Mouse (Mus musculus) heart, adult 10 weeks (tissue): ENCODE measurements around the gene Kif17. TPM values are rescaled to one million over a fixed set of nuclear protein-coding genes. Genes with fewer than 3 reads are reported as not detected.

Source experiments
- polyA plus RNA-seq: library from polyadenylated mRNA; stranded (reverse); fragments of 350-450 nt; fragmentation: Illumina TruSeq; extraction: RNeasy Lipid Tissue Mini Kit (QIAGEN cat#74804); gene quantifications from one replicate; pipeline ENCODE4 v1.2.3, GENCODE M21; 2014; ENCODE audit warnings: low read depth, low replicate concordance

The Kif17 gene
- polyA plus RNA-seq = 0.16 TPM

GRCm38 (mm10) chr4:138250088-138250960 is at the start of gene Kif17, which contains the start of gene Sh2d5:
Gene Kif17, plus strand, starts transcription at chr4:138250435.
Gene Sh2d5, plus strand, starts transcription at chr4:138250403.

DNA sequence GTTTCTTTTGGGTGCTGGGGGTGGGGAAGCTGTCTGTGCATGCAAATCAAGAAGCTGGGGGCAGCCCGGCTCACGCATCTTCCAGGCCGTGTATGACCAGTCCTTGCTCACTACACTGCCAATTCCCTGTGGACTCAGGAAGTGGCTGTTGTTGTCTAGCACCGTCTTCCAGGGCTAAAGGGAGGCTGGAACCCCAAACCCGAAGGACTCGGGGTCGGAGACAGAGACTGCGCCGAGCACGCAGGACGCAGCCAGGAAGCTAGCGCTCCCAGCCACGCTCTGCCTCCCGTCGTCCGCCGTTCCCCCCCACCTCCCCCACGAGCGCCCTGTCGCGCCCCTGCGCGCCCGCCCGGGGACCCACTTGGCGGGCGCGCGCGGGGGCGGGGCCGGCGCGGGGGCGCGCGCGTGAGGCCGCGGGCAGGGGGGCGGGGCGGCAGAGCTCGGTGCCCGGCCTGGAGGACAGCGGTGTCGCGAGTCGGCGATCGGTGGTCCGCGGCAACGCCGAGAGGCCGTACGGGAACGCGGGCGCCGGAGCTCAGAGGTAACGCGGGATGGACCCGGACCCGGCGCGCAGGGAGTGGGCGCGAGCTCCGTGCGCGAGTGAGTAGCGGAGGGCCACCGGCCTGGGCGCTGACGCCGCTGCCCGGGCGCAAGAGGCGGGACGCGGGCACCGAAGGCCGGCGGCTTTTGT is 33.9 kb upstream of the Kif17 start, which contains the start of gene Hp1bp3:
Gene Hp1bp3 (plus strand): TSS at position 97 of the 691 bp plus-strand sequence.

GRCm38 (mm10) chr4:138304340-138305104 is 54.3 kb downstream of the Kif17 start, which contains the start of gene Ddost:
Gene Ddost, plus strand, starts transcription at chr4:138304730.

DNA sequence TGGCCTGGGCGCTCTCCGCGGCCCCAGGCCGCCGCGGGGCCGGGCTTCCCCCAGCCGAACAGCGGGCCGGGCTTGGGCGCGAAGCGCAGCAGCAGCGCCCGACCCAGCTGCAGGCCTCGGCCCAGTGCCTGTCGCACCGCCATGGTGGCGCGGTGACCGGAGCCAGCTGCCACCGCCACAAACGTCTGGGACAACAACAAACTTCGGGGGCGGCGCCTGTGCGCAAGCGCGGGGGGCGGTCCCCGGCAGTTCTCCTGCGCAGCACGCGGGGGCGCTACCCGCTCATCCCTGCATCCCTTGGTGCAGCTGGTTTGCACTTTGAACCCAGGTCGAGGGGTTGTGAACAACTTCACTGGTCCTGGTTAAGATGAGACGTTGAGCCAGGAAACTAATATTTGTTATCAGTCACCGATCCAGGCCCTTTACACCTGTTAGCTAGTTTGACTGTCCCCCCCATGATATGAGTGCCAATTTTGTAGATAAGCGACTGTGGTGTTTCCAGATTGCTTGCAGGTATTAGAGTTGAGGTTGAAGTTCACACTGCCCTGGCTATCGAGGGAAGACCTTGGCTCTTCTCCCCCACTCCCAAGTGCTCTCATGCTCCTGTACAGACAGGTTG is 76.0 kb downstream of the Kif17 start, which contains the start of gene Pink1:
Gene Pink1 (minus strand): TSS at position 231 of the 619 bp plus-strand sequence.

Other genes with a start within 250 kb of the Kif17 start
- 114 TPM for gene Hp1bp3, start 34.1 kb upstream of the Kif17 start, polyA plus RNA-seq
- 0.16 TPM for gene Sh2d5, start within 50 bp of the Kif17 start, polyA plus RNA-seq
- 58.4 TPM for gene Ddost, start 54.3 kb downstream of the Kif17 start, polyA plus RNA-seq
- gene Pink1, start 75.9 kb downstream of the Kif17 start, polyA plus RNA-seq = 729 TPM
- gene Cda, start 117.6 kb downstream of the Kif17 start, polyA plus RNA-seq = 1.8 TPM
- gene Fam43b, start 146.1 kb downstream of the Kif17 start, polyA plus RNA-seq = not detected
- 35.1 TPM for gene Mul1, start 184.2 kb downstream of the Kif17 start, polyA plus RNA-seq
- gene Camk2n1, start 203.9 kb downstream of the Kif17 start, polyA plus RNA-seq = 12.3 TPM